Mouse (Mus musculus): ENCODE measurements at regions not wholly inside any gene's neighbourhood (a gene's known extent, or its start where the extent isn't known, plus 50 kb on each side); places are given as distances from the start of the nearest gene placed in this dataset.

DNA sequence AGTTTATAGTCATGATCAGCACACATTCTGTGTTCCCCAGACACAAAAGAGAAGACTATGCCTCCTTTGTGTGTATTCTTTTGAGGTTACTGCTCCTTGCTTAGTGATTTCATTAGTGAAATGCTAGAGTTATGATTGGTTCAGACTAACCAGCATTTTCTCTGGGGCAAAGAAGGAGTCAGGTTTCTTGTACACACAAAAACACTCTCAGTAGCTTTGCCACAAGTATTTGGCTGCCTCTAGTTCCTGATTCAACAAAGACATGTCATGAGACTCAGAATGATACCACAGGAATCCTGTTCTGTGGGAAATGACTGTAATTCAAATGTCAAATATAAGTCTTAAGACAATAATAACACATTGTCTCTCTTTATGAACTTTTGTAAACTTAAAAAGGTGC, 86.9 kb downstream of the Alx1 start:
- DNase-seq (ENCODE audit: low read depth), result no peak

GRCm38 (mm10) chr10:102940823-102941519, 89.0 kb downstream of the Alx1 start:
- DNase-seq (ENCODE audit: low read depth), result peak; percentile 30

DNA sequence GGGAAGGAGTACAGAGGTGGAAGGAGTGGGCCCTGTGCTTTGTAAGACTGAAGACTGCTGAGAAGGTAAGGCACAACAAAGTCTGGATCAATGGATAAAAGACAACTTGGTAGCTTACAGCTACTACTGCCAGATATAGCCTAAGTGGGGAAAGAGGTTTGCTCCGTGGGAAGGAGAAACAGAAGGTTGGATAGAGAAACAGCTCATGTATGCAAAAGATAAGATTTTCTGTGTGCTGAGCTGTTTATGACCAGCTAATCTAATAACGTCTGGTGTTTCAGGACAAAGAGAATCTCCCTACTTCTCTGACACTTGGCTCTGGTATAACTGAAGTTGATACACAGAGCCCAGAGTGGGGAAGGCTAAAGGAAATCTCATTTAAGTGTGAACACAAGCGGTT, 98.6 kb downstream of the Alx1 start:
- no peak for DNase-seq (ENCODE audit: low read depth)

DNA sequence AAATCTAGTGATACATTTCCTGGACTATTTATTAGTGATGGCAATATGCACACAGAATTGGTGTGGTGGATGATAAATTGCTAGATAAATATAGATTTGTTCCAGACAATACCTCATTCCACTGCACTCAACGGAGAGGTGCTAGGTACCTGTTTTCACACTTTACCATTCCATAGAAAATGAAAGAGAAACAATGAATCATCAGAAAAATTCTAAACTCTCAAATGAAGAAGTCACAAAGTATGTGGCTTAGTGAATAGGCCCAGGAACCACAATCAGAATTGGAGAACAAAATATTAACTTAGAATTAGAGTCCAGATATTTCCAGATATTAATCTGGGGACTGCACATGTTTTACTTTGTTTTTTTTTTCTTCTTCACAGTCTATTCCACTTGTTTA, 101.4 kb downstream of the Alx1 start:
- no peak for DNase-seq (ENCODE audit: low read depth)

DNA sequence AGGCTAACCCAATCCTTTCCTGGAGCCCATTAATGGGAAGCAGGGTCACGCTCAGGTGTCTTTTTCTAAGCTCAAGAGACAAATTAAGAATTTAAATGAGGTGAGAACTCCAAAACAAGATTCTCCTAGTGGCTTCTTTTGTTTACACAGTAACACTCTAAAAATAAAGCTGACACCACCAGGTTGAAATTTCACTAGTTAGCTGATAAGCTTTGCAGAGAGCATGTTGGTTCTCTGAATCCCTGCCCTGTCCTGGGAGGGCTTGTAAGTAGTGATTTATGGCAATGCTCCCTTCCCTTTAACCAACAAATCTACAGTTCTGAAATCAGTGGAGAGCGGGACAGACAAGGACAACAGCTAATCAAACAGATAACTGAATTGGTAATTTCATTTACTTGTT, 132.6 kb downstream of the Alx1 start:
- no peak for DNase-seq (ENCODE audit: low read depth)

DNA sequence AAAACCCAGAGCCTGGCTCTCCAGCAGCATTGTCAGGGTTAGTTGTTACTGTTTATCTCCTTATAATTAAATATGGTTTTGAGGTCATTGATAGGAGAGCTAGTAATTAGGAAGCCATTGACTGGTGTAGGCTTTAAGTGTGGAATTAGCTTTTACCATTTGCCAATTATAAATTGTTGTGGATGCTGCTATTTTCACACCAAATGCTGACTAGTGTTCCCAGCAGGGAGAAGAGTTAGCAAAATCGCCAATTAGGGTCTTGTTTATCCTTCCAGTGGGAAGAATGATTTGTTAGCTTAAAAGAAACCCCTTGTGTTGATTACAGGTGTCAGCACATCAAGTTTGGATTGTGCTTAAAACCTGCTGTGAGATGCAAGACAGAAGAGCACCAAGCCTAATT, 134.1 kb downstream of the Alx1 start:
- no peak for DNase-seq (ENCODE audit: low read depth)

GRCm38 (mm10) chr10:102892373-102892772, 137.6 kb downstream of the Alx1 start:
- DNase-seq (ENCODE audit: low read depth), result no peak

- DNase-seq (ENCODE audit: low read depth), result no peak
These were observed 140.3 kb downstream of the Alx1 start for GRCm38 (mm10) chr10:102889709-102890108.

DNA sequence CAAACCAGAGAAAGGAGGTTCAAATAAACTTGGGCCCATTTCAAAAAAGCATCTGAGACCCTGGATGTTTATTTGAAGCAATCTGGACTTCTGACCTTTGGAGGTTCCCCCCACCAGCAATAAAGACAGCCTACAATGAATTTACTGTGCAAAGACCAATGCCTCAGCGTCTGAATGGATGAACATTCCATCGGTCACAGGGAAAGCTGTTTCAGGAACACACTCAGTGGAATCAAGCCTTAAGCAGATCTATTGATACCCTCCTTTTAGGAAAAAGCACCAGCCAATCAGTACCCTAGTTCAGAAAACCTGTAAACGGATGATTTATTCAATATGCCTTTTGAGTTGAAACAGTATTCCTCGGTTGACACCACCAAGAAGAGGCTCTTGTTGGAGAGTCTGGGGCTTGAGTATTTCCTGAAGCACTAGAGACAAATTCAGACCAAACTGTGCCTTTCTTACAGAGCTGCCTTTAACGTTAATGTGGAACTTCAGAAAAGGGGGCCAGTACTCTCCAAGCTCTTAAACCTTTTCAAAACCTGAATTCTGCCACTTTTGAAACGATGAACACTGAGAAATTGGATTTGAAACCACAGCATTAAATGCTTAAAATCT, 148.1 kb downstream of the Alx1 start:
- DNase-seq (ENCODE audit: low read depth), result no peak

GRCm38 (mm10) chr10:102878010-102878409, 152.0 kb downstream of the Alx1 start:
- peak; percentile 21 for DNase-seq (ENCODE audit: low read depth)

GRCm38 (mm10) chr10:102876946-102877345, 153.1 kb downstream of the Alx1 start:
- no peak for DNase-seq (ENCODE audit: low read depth)

DNA sequence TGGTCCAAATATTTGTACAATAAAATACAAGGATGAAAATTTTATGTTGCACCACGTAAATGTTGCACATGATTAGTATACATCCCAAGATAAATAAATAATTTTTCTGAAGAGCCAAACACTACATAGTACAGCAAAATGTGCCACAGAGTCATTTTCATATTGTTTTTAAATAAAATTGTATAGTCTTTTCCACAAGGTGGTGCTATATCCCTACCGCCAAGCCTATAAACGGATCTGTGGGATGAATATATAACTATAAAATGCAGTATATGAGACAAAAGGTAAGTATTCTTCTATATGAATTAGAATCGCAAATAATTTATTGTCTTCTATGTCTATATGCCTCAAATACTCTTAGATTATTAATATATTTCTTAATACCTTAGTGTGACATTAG, 163.1 kb downstream of the Alx1 start:
- DNase-seq (ENCODE audit: low read depth), result no peak

DNA sequence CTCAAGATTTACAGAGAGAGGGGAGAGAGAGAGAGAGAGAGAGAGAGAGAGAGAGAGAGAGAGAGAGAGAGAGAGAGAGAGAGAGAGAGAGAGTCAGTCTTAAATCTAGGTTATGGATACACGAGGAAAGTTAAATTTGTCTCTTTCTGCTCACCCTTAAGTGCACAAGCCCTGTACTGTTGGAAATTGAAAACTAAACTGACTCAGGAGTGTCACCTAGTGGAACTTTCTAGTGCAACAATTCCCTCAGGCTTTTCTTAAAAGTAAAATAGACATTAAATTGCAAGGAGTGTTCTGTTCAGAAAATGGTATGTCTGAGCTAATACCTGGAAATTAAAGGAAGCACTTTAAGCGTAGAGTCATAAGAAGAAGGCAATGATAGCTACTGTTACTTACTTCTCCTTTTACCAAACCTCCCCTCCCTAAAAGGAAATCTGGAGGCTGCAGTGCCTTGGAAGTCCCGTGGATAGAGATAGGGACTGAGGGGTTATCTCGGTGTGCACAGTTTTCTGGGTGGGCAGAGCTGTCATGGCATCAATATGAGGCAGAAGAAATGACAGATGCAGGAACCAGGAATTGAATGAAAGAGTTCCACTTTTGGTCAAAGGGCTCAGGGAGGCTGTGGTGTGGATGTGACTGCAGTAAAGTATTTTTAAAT, 193.3 kb downstream of the Alx1 start:
- DNase-seq (ENCODE audit: low read depth), result no peak

GRCm38 (mm10) chr10:102835814-102836213, 194.2 kb downstream of the Alx1 start:
- no peak for DNase-seq (ENCODE audit: low read depth)

- DNase-seq (ENCODE audit: low read depth), result no peak
These were observed 200.4 kb downstream of the Alx1 start for GRCm38 (mm10) chr10:102829606-102830005.

DNA sequence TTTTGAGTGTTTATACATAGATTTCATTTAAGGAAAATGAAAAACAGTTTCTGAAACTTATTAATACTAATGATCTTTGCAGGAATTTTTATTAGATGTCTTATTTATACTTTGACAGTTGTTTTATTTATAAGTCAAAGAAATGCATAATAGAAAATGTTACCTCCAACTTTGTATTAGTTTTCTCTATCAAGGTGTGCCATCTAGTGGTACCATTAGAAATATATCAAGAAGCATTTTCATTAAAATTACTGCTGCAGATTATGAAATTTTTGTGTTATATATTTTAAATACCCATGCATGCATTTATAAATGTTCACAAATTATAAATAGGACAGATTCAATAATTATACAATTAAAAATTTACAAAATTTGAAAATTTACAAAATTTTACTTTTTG, 206.6 kb downstream of the Alx1 start:
- DNase-seq (ENCODE audit: low read depth), result no peak

- no peak for DNase-seq (ENCODE audit: low read depth)
These were observed 228.6 kb downstream of the Alx1 start for GRCm38 (mm10) chr10:102801391-102801790.

DNA sequence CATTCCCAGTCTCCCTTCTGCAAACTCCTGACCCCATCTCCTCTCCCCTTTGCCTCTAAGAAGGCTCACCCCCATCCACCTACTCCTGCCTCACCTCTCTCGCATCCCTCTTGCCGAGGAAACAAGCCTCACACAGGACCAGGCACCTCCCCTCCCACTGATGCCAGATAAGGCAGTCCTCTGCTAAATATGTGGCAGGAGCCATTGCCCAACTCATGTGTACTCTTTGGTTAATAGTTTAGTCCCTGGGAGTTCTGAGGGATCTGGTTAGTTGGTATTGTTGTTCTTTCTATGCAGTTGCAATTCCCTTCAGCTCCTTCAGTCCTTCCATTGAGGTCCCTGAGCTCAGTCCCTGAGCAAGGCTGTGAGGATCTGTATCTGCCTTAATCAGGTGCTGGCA, 250.8 kb downstream of the Alx1 start:
- no peak for DNase-seq (ENCODE audit: low read depth)

GRCm38 (mm10) chr10:102763696-102764095, 251.7 kb downstream of the Rassf9 start:
- DNase-seq (ENCODE audit: low read depth), result no peak

- DNase-seq (ENCODE audit: low read depth), result no peak
These were observed 250.4 kb downstream of the Rassf9 start for GRCm38 (mm10) chr10:102762378-102762777.

- no peak for DNase-seq (ENCODE audit: low read depth)
These were observed 223.2 kb downstream of the Rassf9 start for GRCm38 (mm10) chr10:102735207-102735606.

DNA sequence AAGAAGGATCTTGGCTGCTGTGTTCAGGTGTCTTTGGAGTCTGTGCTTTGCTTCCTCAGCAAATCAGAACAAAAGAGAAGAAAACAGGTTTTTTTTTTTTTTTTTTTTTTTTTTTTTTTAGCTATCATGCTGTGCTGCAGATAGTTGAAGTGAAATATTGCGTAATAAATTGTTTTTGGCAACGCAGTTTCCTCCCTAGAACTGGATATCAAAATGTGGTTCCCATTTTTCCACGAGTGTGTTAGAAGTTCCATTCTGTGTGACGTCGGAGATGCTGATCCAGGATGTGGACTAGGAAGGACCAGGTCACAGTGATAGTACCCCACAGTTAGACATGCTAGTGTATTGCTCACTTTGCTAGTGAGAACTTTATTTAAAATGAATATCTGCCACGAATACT, 220.4 kb downstream of the Rassf9 start:
- DNase-seq (ENCODE audit: low read depth), result no peak

GRCm38 (mm10) chr10:102712263-102712662, 200.2 kb downstream of the Rassf9 start:
- DNase-seq (ENCODE audit: low read depth), result no peak

GRCm38 (mm10) chr10:102705848-102706247, 193.8 kb downstream of the Rassf9 start:
- no peak for DNase-seq (ENCODE audit: low read depth)

All from c-Kit-positive CD71-positive TER-119-negative erythroid progenitor cells, embryonic 14.5 days (primary cell).